Mouse (Mus musculus): ENCODE data around the gene Tfip11. TPM values are rescaled to one million over a fixed set of nuclear protein-coding genes. Genes with fewer than 3 reads are reported as not detected.

Gene Tfip11
- total RNA-seq, 1 experiment from 2014 or later, result 35.2 TPM

DNA sequence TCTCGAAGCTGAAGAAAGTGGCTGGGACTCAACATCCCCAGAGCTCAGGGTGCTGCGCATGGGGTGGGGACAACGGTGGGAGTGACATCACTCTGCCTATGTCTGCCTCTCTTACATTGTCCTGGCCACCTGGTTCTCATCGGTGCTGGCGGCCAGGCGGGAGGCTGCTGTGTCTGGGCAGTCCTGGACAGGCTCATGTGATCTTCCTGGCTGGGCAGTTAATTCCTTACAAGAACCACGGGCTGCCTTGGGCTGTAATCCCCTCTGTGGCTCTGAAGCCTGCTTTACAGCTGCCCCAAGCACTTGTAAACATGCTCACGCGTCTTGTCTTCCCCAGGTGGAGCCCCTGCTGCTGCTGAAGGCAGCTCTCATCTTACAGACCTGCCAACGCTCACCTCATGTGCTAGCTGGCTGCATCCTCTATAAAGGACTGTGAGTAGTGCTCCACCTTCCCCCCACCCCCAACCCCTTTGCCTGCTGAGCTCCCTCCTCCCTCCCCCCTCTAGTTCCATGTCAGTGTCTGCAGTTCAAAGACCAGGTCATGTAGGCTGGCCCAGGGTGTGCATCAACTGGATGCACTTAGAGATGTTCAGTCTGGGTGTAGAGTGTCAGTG, 38.1 kb downstream of the Tfip11 start:
- DNase-seq, result no peak

DNA sequence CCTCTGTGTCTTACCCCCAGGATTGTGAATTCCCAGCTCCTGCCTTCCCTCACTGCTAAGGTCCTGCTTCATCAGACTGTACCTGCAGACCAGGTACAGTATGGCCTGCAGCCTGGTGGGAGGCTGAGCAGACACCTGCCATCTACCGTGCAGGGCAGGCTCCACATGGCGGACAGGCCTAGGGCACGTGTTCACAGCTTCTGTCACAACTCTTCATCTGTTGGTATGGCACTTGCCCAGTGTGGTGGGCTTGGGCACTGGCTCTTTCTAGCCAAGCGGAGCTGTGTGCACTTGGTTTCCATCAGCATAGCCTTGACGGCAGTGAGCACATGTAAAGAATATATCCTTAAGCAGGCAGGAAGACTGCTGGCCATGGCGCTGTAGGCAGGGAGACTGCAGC, 40.7 kb downstream of the Tfip11 start:
- no peak for DNase-seq

GRCm38 (mm10) chr5:112367338-112367737, 41.2 kb downstream of the Tfip11 start:
- DNase-seq, result no peak

DNA sequence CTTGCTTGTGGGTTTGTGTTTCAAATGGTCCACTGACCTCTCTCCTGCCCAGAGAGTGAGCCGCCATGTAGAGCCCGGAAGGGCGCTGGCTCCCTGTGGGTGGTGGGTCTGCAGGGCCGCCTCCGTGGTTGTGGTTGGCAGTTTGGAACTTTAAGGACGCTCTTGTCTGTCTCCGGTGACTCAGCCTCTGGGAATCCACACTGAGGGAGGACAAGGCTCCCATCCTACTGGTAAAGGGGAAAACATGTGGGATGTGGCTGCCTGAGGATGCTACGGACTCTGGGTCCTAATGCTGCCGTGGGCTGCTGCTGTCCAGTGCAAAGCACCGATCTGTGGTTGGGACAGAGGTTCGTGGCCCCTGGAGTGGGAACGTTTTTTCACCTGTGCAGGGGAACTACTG, 41.8 kb downstream of the Tfip11 start:
- no peak for DNase-seq

DNA sequence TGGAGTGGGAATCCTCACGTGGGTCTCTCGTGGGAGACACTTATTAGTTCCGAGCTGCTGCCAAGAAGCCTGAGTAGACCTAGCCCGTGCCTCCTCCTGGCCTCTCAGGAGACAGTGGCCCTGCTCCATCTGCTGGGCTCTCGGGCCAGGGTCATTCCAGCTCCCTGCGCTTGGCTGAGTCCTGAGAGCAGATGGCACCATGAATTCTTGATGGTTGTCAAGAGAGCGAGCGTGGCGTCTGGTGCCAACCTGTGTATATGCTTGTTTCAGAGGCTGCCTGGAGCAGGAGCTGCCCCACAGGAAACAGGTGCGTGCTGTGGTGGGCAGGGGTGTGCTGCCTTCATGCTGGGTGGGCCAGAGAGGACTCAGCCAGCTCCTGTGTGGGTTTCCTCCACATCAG, 42.5 kb downstream of the Tfip11 start:
- DNase-seq, result no peak

- DNase-seq, result no peak
Observed at GRCm38 (mm10) chr5:112369326-112369725, 43.2 kb downstream of the Tfip11 start.

GRCm38 (mm10) chr5:112370236-112370813, 44.2 kb downstream of the Tfip11 start:
- DNase-seq, result no peak

- no peak for DNase-seq
Observed at GRCm38 (mm10) chr5:112371933-112372332, 45.8 kb downstream of the Tfip11 start.

GRCm38 (mm10) chr5:112376111-112376510, 50.0 kb downstream of the Tfip11 start:
- DNase-seq, result no peak

DNA sequence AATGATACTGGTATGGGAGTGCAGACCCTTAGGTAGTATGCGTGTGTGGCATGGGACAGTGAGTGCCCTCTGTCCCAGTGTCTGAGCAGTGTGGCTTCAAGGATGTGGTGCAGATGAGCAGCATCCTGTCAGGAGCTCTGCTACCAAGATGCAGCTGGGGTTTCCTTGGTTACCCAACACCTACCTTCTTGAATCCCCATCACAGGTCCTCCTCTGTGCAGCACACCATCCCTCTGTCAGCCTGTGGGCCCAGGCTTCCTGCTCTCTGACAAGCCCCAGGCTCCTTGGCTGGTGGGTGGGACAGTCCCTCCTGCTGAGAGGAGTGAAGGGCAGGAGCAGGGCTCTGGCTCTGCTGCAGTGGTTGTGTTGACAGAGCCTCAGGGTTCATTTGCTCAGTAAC, 51.2 kb downstream of the Tfip11 start:
- no peak for DNase-seq

GRCm38 (mm10) chr5:112378716-112379115, 52.6 kb downstream of the Tfip11 start:
- peak; percentile 84 for DNase-seq

- DNase-seq, result peak; percentile 67
Observed at GRCm38 (mm10) chr5:112381154-112381553, 55.0 kb downstream of the Tfip11 start.

DNA sequence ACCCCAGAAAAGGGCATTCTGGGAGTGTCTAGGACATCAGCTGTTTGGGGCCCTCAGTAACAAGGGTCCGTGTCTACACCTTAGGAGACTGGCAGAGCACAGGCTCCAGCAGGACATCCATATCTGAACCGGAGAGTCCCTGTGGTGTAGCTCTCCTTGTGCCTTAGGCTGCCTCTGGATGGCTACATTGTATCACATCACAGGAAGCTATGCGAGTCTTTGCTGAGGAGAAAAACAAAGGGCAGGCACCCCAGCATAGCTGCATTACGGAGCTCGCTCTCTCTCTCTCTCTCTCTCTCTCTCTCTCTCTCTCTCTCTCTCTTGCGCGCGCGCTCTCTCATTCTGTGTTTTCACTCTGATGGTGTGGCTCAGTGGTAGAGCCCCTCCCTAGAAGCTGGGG, 55.9 kb downstream of the Tfip11 start:
- no peak for DNase-seq

DNA sequence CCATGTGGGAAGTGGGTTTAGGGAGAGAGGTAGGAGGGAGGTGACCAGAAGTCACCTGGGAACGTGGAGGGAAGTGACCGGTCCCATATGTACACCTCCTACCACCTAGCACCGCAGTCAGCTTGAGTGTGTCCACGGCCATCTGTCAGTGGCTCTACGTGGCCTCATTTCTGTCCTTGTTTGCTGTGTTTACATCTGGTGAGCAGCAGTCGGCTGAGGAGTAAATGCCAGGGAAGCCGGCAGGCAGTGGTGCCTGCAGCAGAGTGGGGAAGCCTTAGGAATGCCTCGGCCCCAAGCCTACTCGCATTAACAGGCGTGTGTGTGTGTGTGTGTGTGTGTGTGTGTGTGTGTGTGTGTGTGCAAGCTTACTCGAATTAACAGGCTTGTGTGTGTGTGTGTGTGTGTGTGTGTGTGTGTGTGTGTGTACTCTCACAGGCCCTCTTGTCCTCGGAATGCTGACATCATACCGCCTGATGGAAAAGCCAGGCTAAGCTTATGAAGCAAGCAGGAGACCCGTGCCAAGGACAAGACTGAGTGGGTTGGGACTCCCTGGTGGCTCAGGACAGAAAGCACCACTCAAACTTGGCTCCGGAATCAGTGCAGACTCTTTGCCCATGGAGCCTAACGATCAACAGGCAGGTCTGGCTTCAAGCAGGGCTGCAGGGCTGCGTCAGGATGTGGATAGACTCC, 56.6 kb downstream of the Tfip11 start:
- peak; percentile 85 for DNase-seq

- no peak for DNase-seq
Observed at GRCm38 (mm10) chr5:112384805-112385472, 58.8 kb downstream of the Tfip11 start.

DNA sequence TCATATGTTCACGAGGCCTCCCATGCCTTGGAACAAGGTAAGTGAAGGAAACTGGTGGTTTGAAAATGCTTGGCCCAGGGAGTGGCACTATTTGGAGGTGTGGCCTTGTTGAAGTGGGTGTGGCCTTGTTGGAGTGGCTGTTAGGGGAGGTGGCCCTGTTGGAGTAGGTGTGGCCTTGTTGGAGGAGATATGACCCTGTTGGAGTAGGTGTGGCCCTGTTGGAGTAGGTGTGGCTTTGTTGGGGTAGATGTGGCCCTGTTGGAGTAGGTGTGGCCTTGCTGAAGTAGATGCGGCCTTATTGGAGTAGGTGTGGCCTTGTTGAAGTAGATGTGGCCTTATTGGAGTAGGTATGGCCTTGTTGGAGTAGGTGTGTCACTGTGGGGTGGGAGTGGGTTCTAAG, 59.8 kb downstream of the Tfip11 start:
- no peak for DNase-seq

Other genes starting within 250 kb of the Tfip11 start
- 16.2 and 28.2 TPM in 2 replicates for gene Cryba4, start 73.8 kb upstream of the Tfip11 start, total RNA-seq (2021)
- 1.8 and 1.9 TPM in 2 replicates for gene Crybb1, start 70.5 kb upstream of the Tfip11 start, total RNA-seq (2021)
- 161 and 186 TPM in 2 replicates for gene Tpst2, start 49.7 kb upstream of the Tfip11 start, total RNA-seq (2021)
- gene Srrd, start 16.7 kb downstream of the Tfip11 start, total RNA-seq (2021), result 23.7 and 41.2 TPM in 2 replicates
- 27.7 and 40.5 TPM in 2 replicates for gene Hps4, start 16.7 kb downstream of the Tfip11 start, total RNA-seq (2021)
- not detected in 2 replicates for gene Gm6583, start 29.7 kb downstream of the Tfip11 start, total RNA-seq (2021)
- gene Asphd2, start 68.5 kb downstream of the Tfip11 start, total RNA-seq (2021), result 1.3 and 4.4 TPM in 2 replicates
- gene Gm6588, start 123.1 kb downstream of the Tfip11 start, total RNA-seq (2021), result not detected in 2 replicates

All from adrenal gland, postnatal 14 days (tissue).